8 mouse cellular contexts compared by ENCODE assay signal in genomic region chr4:129130149-129130548, GRCm38 (mm10). TPM values are rescaled to one million over a fixed set of nuclear protein-coding genes. Genes with fewer than 3 reads are reported as not detected.
DNase-seq lines count a peak whose midpoint lies in the region; ATAC-seq lines count a peak whose summit lies in the region.

No protein-coding gene starts in this region.

- 4% methylated on average over 8 of the region's 8 CpGs for WGBS in heart, embryonic 13.5 days
- 4% methylated on average over 8 of the region's 8 CpGs for WGBS in limb, embryonic 13.5 days
- 3% methylated on average over 8 of the region's 8 CpGs for WGBS in midbrain, embryonic 16.5 days

- peak overlapping the region; percentile 61 for H3K4me2 ChIP-seq in heart, embryonic 13.5 days
- H3K4me2 ChIP-seq in limb, embryonic 13.5 days (replicated peaks): peak overlapping the region; percentile 61
- peak overlapping the region; percentile 42 for H3K4me2 ChIP-seq in midbrain, embryonic 16.5 days (ENCODE audit: low read length)

- no peaks in the 10 kb centered on the region for H3K36me3 ChIP-seq in heart, embryonic 13.5 days
- no peaks in the 10 kb centered on the region for H3K36me3 ChIP-seq in limb, embryonic 13.5 days
- no peaks in the 10 kb centered on the region for H3K36me3 ChIP-seq in midbrain, embryonic 16.5 days (ENCODE audit: control insufficient read depth, insufficient read depth, low read length)

- peaks cover 67% of the 10 kb centered on the region for H3K27me3 ChIP-seq in heart, embryonic 13.5 days (replicated peaks)
- peaks cover 21% of the 10 kb centered on the region for H3K27me3 ChIP-seq in limb, embryonic 13.5 days
- H3K27me3 ChIP-seq in midbrain, embryonic 16.5 days (ENCODE audit: control insufficient read depth, insufficient read depth, low read depth, low read length): no peaks in the 10 kb centered on the region

- peak overlapping the region; percentile 28; the same call in 1 of the 2 replicates for H3K9ac ChIP-seq in heart, embryonic 13.5 days
- 0 out of 2 replicates have a peak overlapping the region, but pooled peaks have one; percentile 62 for H3K9ac ChIP-seq in limb, embryonic 13.5 days
- no peak overlapping the region for H3K9ac ChIP-seq in midbrain, embryonic 16.5 days (ENCODE audit: low read depth, low read length)

- H3K9me3 ChIP-seq in heart, embryonic 13.5 days: no peaks in the 10 kb centered on the region
- H3K9me3 ChIP-seq in limb, embryonic 13.5 days: no peaks in the 10 kb centered on the region
- no peaks in the 10 kb centered on the region for H3K9me3 ChIP-seq in midbrain, embryonic 16.5 days (replicated peaks; ENCODE audit: control insufficient read depth, low read length, poor library complexity, severe bottlenecking)

- intact Hi-C loops in left cerebral cortex, postnatal 14 days (cut with DNase I): loop anchor here (10.0 kb wide), 1 partner anchor 55 kb away; the partner anchor contains the start of genes S100pbp and Yars

- ATAC-seq in heart, embryonic 13.5 days (ENCODE audit: extremely low read depth, insufficient number of reproducible peaks, low FRiP score, low TSS enrichment): no peak
- ATAC-seq in limb, embryonic 13.5 days (ENCODE audit: low FRiP score, low read depth): peak; percentile 49
- peak; percentile 49; the same call in 1 of the 2 replicates for ATAC-seq in midbrain, embryonic 16.5 days

- H3K4me1 ChIP-seq in heart, embryonic 13.5 days: peaks cover 42% of the 10 kb centered on the region
- H3K4me1 ChIP-seq in limb, embryonic 13.5 days: peaks cover 51% of the 10 kb centered on the region
- H3K4me1 ChIP-seq in midbrain, embryonic 16.5 days (ENCODE audit: control insufficient read depth, insufficient read depth, low read length): peaks cover 29% of the 10 kb centered on the region

- DNase-seq in 416B (ENCODE audit: low read depth): peak; percentile 76
- DNase-seq in CD8-positive naive resting alpha-beta T cell, adult 2 months (ENCODE audit: low read depth in 2 of 2, low spot score in 2 of 2): peak; percentile 38 to 40
- DNase-seq in cerebellum, postnatal 10 days: peak; percentile 78 to 87
- DNase-seq in thymus, postnatal 36 days: peak; percentile 33 to 48
- DNase-seq in left cerebral cortex, postnatal 14 days (ENCODE audit: low spot score in 2 of 2): no peak

- H3K4me3 ChIP-seq in heart, embryonic 13.5 days: peak overlapping the region; percentile 34
- H3K4me3 ChIP-seq in limb, embryonic 13.5 days: peak overlapping the region; percentile 44
- no peak overlapping the region for H3K4me3 ChIP-seq in midbrain, embryonic 16.5 days (ENCODE audit: low read depth, low read length)

- no peak overlapping the region for H3K27ac ChIP-seq in heart, embryonic 13.5 days (replicated peaks)
- H3K27ac ChIP-seq in limb, embryonic 13.5 days: peak overlapping the region; percentile 63
- H3K27ac ChIP-seq in midbrain, embryonic 16.5 days (ENCODE audit: low read length): no peak overlapping the region

RNA-seq across cellular contexts. Expression of gene Fndc5, which starts 6.7 kb away (rescaled TPM):
- 5.6 and 7.1 TPM in 2 replicates for polyA plus RNA-seq in heart, embryonic 13.5 days (2015; fragmentation: Nextera tagmentation; extraction: Ambion mirVana)
- 20.0 and 21.3 TPM in 2 replicates for polyA plus RNA-seq in limb, embryonic 13.5 days (2015; fragmentation: Nextera tagmentation; extraction: Ambion mirVana)
- polyA plus RNA-seq in midbrain, embryonic 16.5 days (2015; fragmentation: Nextera tagmentation; extraction: Ambion mirVana): 5.9 and 6.2 TPM in 2 replicates
- total RNA-seq in left cerebral cortex, postnatal 14 days (2021): 10 to 100 TPM; 57.5 to 59.2 TPM

RNA-seq across cellular contexts. Expression of gene Hpca, which starts 8.3 kb away (rescaled TPM):
- polyA plus RNA-seq in heart, embryonic 13.5 days (2015; fragmentation: Nextera tagmentation; extraction: Ambion mirVana): 0.25 and 0.37 TPM in 2 replicates
- 1.2 and 1.3 TPM in 2 replicates for polyA plus RNA-seq in limb, embryonic 13.5 days (2015; fragmentation: Nextera tagmentation; extraction: Ambion mirVana)
- 85.5 and 130 TPM in 2 replicates for polyA plus RNA-seq in midbrain, embryonic 16.5 days (2015; fragmentation: Nextera tagmentation; extraction: Ambion mirVana)
- 100 to 1,000 TPM; 562 to 615 TPM for total RNA-seq in left cerebral cortex, postnatal 14 days (2021)

RNA-seq across cellular contexts. Expression of gene Tmem54, which starts 24.8 kb away (rescaled TPM):
- polyA plus RNA-seq in heart, embryonic 13.5 days (2015; fragmentation: Nextera tagmentation; extraction: Ambion mirVana): 1.0 and 1.1 TPM in 2 replicates
- polyA plus RNA-seq in limb, embryonic 13.5 days (2015; fragmentation: Nextera tagmentation; extraction: Ambion mirVana): 5.0 and 5.6 TPM in 2 replicates
- polyA plus RNA-seq in midbrain, embryonic 16.5 days (2015; fragmentation: Nextera tagmentation; extraction: Ambion mirVana): not detected in 2 replicates
- total RNA-seq in left cerebral cortex, postnatal 14 days (2021): not detected

RNA-seq across cellular contexts. Expression of gene S100pbp, which starts 59.4 kb away (rescaled TPM):
- 12.3 and 14.3 TPM in 2 replicates for polyA plus RNA-seq in heart, embryonic 13.5 days (2015; fragmentation: Nextera tagmentation; extraction: Ambion mirVana)
- polyA plus RNA-seq in limb, embryonic 13.5 days (2015; fragmentation: Nextera tagmentation; extraction: Ambion mirVana): 25.6 and 30.1 TPM in 2 replicates
- polyA plus RNA-seq in midbrain, embryonic 16.5 days (2015; fragmentation: Nextera tagmentation; extraction: Ambion mirVana): 27.0 and 28.0 TPM in 2 replicates
- total RNA-seq in left cerebral cortex, postnatal 14 days (2021): 10 to 100 TPM; 35.3 to 35.5 TPM

RNA-seq across cellular contexts. Expression of gene Yars, which starts 59.4 kb away (rescaled TPM):
- polyA plus RNA-seq in heart, embryonic 13.5 days (2015; fragmentation: Nextera tagmentation; extraction: Ambion mirVana): 49.8 and 52.0 TPM in 2 replicates
- 79.1 and 80.4 TPM in 2 replicates for polyA plus RNA-seq in limb, embryonic 13.5 days (2015; fragmentation: Nextera tagmentation; extraction: Ambion mirVana)
- 111 and 116 TPM in 2 replicates for polyA plus RNA-seq in midbrain, embryonic 16.5 days (2015; fragmentation: Nextera tagmentation; extraction: Ambion mirVana)
- total RNA-seq in left cerebral cortex, postnatal 14 days (2021): 100 to 1,000 TPM; 103 to 110 TPM

Comparison
In these comparisons a context has a peak if more than half of its experiments do, and no peak if none do; other contexts are left out.
1. DNase-seq: peak in 416B (single experiment), CD8-positive naive resting alpha-beta T cell, adult 2 months (2 of 2), cerebellum, postnatal 10 days (2 of 2) and thymus, postnatal 36 days (2 of 2); none in left cerebral cortex, postnatal 14 days (0 of 2).
2. RNA of gene Hpca, which starts 8.3 kb away (polyA plus RNA-seq): 85.5 to 130 TPM in midbrain, embryonic 16.5 days; 1.2 to 1.3 TPM in limb, embryonic 13.5 days and 0.25 to 0.37 TPM in heart, embryonic 13.5 days; every median in the first group is over 10 times any median in the second.
3. Peak in every context shown above with its lines, with median percentiles within 50 percentile points of each other: H3K4me2 ChIP-seq.